Mouse (Mus musculus): ENCODE data around the gene Olfr125.

Olfr125 gene

DNA sequence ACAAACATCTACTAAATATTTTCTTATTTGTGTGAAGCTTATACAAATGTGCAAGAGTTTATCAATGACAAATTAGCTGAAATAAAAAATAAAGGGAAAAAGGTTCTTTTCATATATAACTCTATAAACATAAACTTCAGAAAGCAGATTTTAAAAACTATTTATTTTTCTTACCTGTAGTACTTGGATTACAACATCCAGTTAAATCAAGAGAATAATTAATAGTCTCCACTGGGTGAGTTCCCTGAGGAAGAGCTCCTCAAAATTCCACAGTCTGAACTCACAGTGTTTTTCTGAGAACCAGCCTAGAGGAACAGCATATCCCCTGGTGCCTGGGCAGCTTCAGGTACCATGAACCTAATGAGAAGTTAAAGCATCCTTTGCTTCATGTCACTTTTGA lies at the start of gene Olfr125:
Gene Olfr125, plus strand, starts transcription at position 301 of the 400 bp plus-strand sequence.
- in situ Hi-C loops (cut with MboI, MseI) = no loop called here

- in situ Hi-C loops (cut with MboI, MseI) = no loop called here
Observed at GRCm38 (mm10) chr17:37793229-37793628, 39.5 kb upstream of the Olfr125 start, which contains the start of gene Olfr123. Gene Olfr123 (plus strand): TSS chr17:37793529.

GRCm38 (mm10) chr17:37799588-37799987 lies 33.2 kb upstream of the Olfr125 start, which contains the start of gene Olfr124:
Gene Olfr124 (plus strand): TSS chr17:37799888.
- in situ Hi-C loops (cut with MboI, MseI) = no loop called here

- in situ Hi-C loops (cut with MboI, MseI) = no loop called here
Observed at GRCm38 (mm10) chr17:37847183-37847582, 14.4 kb downstream of the Olfr125 start, which contains the start of gene Olfr126. Gene Olfr126 (plus strand): TSS chr17:37847483.

DNA sequence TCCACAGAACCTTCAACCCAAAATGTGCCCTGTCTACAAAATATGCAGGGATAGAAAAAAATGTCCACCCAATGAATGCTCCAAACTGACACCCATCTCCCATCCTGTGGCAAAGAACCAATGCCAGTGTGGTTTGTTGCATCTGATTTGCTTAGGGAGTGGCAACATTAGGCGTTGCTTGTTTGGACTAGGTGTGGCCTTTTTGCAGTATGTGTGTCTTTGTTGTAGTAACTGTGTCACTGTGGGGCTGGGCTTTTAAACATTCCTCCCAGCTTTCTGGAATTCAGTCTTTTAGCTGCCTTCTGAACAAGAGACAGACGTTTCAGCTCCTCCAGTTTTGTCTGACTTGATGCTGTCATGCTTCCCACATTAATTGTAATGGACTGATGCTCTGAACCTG lies 31.2 kb downstream of the Olfr125 start:
- in situ Hi-C loops (cut with MboI, MseI) = no loop called here

- in situ Hi-C loops (cut with MboI, MseI) = no loop called here
Observed at GRCm38 (mm10) chr17:37869676-37870205, 37.0 kb downstream of the Olfr125 start.

DNA sequence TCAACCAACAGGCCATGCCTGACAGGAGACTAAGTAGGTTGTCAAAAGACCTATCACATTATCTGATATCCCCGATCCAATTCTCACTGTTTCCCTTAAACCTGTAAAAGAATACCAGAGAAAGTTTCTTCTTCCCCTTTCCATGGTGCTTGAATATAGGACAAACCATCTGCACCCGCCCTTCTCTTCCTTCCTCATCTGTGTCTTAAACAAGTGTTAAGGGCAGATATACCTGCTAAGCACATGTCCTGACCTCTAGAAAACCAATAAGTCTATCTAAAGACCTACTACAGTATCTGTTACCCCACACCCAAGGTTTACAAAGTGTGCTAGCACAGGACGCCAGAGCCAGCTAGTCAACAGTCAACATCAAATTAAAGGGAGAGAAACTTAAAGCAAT lies 41.1 kb downstream of the Olfr125 start:
- in situ Hi-C loops (cut with MboI, MseI) = no loop called here
